Mouse (Mus musculus): Measurements from ENCODE around the gene Gm17078. TPM values are rescaled to one million over a fixed set of nuclear protein-coding genes. Genes with fewer than 3 reads are reported as not detected.
"Not testable (repeated sequence)": the region's sequence is repeated elsewhere in the genome, so short reads cannot be mapped to it uniquely, and the experiment has no call there.

Gene Gm17078
- not detected for polyA plus RNA-seq (2012; fragmentation: generic; extraction: Trizol)

DNA sequence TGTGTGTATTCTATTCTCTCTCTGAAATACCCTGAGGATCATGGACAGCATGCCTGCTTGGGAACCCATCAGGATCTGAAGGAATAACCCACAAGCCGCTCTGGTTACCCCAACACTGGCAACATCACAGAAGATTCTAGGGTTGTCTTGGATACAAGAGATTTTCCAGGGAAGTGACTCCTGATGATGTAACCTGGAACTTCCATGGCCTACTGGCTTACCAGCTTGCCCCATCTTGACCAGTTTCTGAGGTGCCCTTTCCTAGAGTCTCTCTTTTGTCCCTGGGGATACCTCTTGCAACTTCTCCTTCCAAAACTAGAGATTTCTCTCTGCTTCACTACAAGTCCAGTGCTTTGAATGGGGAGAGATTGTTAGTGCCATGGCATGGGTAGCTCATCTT, at the start of gene Gm17078:
Gene Gm17078 (minus strand): TSS at position 101 of the 400 bp plus-strand sequence.
- no peak within 1 kb of the TSS for H3K4me2 ChIP-seq (ENCODE audit: low read depth)
- H3K79me2 ChIP-seq (ENCODE audit: control insufficient read depth, insufficient read depth): no peaks in the 10 kb centered on the region
- H3K4me3 ChIP-seq: no peak within 1 kb of the TSS
- no peaks in the 10 kb centered on the region for H3K36me3 ChIP-seq (ENCODE audit: control insufficient read depth, insufficient read depth)
- TF ChIP-seq REST (IDR thresholded peaks at IDR 0.05; ENCODE audit: insufficient read depth, insufficient read length) (no peak), MYOG (IDR thresholded peaks at IDR 0.05; ENCODE audit: control insufficient read depth in 1 of 3, insufficient read depth in 1 of 3, insufficient read length in 2 of 3, low read depth in 2 of 3) (no peak), POLR2AphosphoS2 (IDR thresholded peaks at IDR 0.05; ENCODE audit: insufficient read length, low read depth) (no peak), TCF12 (IDR thresholded peaks at IDR 0.05; ENCODE audit: insufficient read depth, poor library complexity, severe bottlenecking) (no peak), MAX (IDR thresholded peaks at IDR 0.05; ENCODE audit: low read depth) (no peak), USF1 (IDR thresholded peaks at IDR 0.05; ENCODE audit: low read depth) (no peak), POLR2A (IDR thresholded peaks at IDR 0.05; ENCODE audit: insufficient read length, low read depth) (no peak), E2F4 (IDR thresholded peaks at IDR 0.05; ENCODE audit: insufficient read depth) (no peak), CEBPB (IDR thresholded peaks at IDR 0.05; ENCODE audit: insufficient read depth, poor library complexity, severe bottlenecking) (no peak), TCF3 (IDR thresholded peaks at IDR 0.05; ENCODE audit: insufficient read length, low read depth) (no peak), SRF (IDR thresholded peaks at IDR 0.05; ENCODE audit: control insufficient read depth, insufficient read length, low read depth) (no peak), MYOD1 (IDR thresholded peaks at IDR 0.05; ENCODE audit: control insufficient read depth in 1 of 3, insufficient read length in 2 of 3, low read depth in 2 of 3) (no peak)
- H3ac ChIP-seq (ENCODE audit: control insufficient read depth, insufficient read length): no peak within 1 kb of the TSS
- H3K27me3 ChIP-seq (ENCODE audit: control insufficient read depth, insufficient read depth, insufficient read length): no peaks in the 10 kb centered on the region

DNA sequence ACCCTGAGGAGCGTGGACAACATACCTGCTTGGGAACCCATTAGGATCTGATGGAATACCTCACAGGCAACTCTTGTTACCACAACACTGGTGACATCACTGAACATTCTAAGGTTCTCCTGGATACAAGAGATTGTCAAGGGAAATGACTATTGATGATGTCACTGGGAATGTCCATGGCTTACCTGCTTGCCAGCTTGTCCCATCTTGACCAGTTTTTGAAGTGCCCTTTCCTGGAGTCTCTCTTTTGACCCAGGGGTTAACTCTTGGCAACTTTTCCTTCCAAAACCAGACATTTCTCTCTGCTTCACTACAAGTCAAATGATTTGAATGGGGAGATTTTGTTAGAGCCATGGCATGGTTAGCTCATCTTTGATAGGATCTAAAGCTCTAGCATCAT, 24.5 kb upstream of the Gm17078 start, which contains the start of gene Gm4181:
Gene Gm4181 (minus strand): TSS at position 101 of the 400 bp plus-strand sequence.
- not testable (repeated sequence) for H3ac ChIP-seq (ENCODE audit: control insufficient read depth, insufficient read length); H3K27me3 ChIP-seq (ENCODE audit: control insufficient read depth, insufficient read depth, insufficient read length); H3K4me3 ChIP-seq; H3K4me2 ChIP-seq (ENCODE audit: low read depth); H3K79me2 ChIP-seq (ENCODE audit: control insufficient read depth, insufficient read depth); H3K36me3 ChIP-seq (ENCODE audit: control insufficient read depth, insufficient read depth)

DNA sequence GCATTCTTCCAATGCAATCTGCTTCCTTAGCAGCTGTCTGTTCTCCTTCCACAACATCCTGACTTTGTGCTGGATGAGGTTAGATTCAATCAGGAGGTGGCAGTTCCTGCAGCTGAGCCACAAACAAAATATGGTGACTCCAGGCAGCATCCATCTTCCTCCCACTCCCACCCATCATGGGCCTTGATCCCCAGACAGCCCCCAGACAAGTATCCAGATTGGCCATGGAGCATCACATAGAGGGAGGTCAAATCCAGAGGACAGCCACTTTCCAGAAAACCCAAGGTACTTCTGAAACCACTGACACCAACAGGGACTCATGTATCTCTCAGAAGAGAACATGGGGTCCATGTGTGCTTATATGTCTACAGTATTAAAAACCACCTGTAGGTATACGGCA, 21.3 kb upstream of the Gm17078 start:
- H3K79me2 ChIP-seq (ENCODE audit: control insufficient read depth, insufficient read depth); H3K36me3 ChIP-seq (ENCODE audit: control insufficient read depth, insufficient read depth); H3K27me3 ChIP-seq (ENCODE audit: control insufficient read depth, insufficient read depth, insufficient read length); H3K4me3 ChIP-seq; H3K4me2 ChIP-seq (ENCODE audit: low read depth); H3ac ChIP-seq (ENCODE audit: control insufficient read depth, insufficient read length): not testable (repeated sequence)

DNA sequence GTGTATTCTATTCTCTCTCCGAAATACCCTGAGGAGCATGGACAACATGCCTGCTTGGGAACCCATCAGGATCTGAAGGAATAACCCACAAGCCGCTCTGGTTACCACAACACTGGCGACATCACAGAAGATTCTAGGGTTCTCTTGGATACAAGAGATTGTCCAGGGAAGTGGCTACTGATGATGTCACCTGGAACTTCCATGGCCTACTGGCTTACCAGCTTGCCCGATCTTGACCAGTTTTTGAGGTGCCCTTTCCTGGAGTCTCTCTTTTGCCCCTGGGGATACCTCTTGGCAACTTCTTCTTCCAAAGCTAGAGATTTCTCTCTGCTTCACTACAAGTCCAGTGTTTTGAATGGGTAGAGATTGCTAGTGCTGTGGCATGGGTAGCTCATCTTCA, 19.1 kb downstream of the Gm17078 start, which contains the start of gene Gm17174:
Gene Gm17174 (minus strand): TSS at position 101 of the 400 bp plus-strand sequence.
- H3K4me3 ChIP-seq; H3K79me2 ChIP-seq (ENCODE audit: control insufficient read depth, insufficient read depth); H3K27me3 ChIP-seq (ENCODE audit: control insufficient read depth, insufficient read depth, insufficient read length); H3ac ChIP-seq (ENCODE audit: control insufficient read depth, insufficient read length); H3K4me2 ChIP-seq (ENCODE audit: low read depth); H3K36me3 ChIP-seq (ENCODE audit: control insufficient read depth, insufficient read depth): not testable (repeated sequence)

DNA sequence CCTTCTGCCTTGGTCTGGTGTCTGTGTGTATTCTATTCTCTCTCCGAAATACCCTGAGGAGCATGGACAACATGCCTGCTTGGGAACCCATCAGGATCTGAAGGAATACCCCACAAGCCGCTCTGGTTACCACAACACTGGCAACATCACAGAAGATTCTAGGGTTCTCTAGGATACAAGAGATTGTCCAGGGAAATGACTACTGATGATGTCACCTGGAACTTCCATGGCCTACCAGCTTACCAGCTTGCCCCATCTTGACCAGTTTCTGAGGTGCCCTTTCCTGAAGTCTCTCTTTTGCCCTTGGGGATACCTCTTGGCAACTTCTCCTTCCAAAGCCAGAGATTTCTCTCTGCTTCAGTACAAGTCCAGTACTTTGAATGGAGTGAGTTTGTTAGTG, 37.1 kb downstream of the Gm17078 start, which contains the start of gene Gm17175:
Gene Gm17175 (minus strand): TSS at position 101 of the 400 bp plus-strand sequence.
- H3K36me3 ChIP-seq (ENCODE audit: control insufficient read depth, insufficient read depth); H3K4me3 ChIP-seq; H3ac ChIP-seq (ENCODE audit: control insufficient read depth, insufficient read length); H3K27me3 ChIP-seq (ENCODE audit: control insufficient read depth, insufficient read depth, insufficient read length); H3K4me2 ChIP-seq (ENCODE audit: low read depth); H3K79me2 ChIP-seq (ENCODE audit: control insufficient read depth, insufficient read depth): not testable (repeated sequence)

Other genes with a start within 250 kb of the Gm17078 start
- not detected for gene Gm7247, start 249.6 kb downstream of the Gm17078 start, polyA plus RNA-seq (2012; fragmentation: generic; extraction: Trizol)
- not detected for gene Vmn2r88, start 200.5 kb downstream of the Gm17078 start, polyA plus RNA-seq (2012; fragmentation: generic; extraction: Trizol)
- gene Vmn2r89, start 159.5 kb downstream of the Gm17078 start, polyA plus RNA-seq (2012; fragmentation: generic; extraction: Trizol): not detected
- not detected for gene Gm5622, start 58.5 kb downstream of the Gm17078 start, polyA plus RNA-seq (2012; fragmentation: generic; extraction: Trizol)
- not detected for gene Gm17175, start 37.2 kb downstream of the Gm17078 start, polyA plus RNA-seq (2012; fragmentation: generic; extraction: Trizol)
- gene Gm17174, start 19.2 kb downstream of the Gm17078 start, polyA plus RNA-seq (2012; fragmentation: generic; extraction: Trizol): not detected
- gene Gm4181, start 24.4 kb upstream of the Gm17078 start, polyA plus RNA-seq (2012; fragmentation: generic; extraction: Trizol): not detected
- not detected for gene Gm17079, start 84.2 kb upstream of the Gm17078 start, polyA plus RNA-seq (2012; fragmentation: generic; extraction: Trizol)
- not detected for gene Gm5800, start 105.9 kb upstream of the Gm17078 start, polyA plus RNA-seq (2012; fragmentation: generic; extraction: Trizol)
- not detected for gene Ang4, start 162.3 kb upstream of the Gm17078 start, polyA plus RNA-seq (2012; fragmentation: generic; extraction: Trizol)
- not detected for gene AY358078, start 188.7 kb upstream of the Gm17078 start, polyA plus RNA-seq (2012; fragmentation: generic; extraction: Trizol)
- not detected for gene Ear6, start 242.4 kb upstream of the Gm17078 start, polyA plus RNA-seq (2012; fragmentation: generic; extraction: Trizol)